Mouse (Mus musculus): ENCODE results near the gene Xylb.

GRCm38 (mm10) chr9:119320446-119320845 lies 36.7 kb upstream of the Xylb start:
- TF ChIP-seq CTCF (IDR thresholded peaks at IDR 0.05; ENCODE audit: extremely low read depth, insufficient read depth, insufficient read length, insufficient replicate concordance): no peak
- TF ChIP-seq POLR2A (IDR thresholded peaks at IDR 0.05; ENCODE audit: low read depth, low read length): no peak
